Mouse (Mus musculus): ENCODE results near the gene Sigmar1. TPM values are rescaled to one million over a fixed set of nuclear protein-coding genes. Genes with fewer than 3 reads are reported as not detected.
A peak's percentile ranks its signal among the peaks of the same experiment; 100 is the strongest.
"Not testable (repeated sequence)": the region's sequence is repeated elsewhere in the genome, so short reads cannot be mapped to it uniquely, and the experiment has no call there.

The Sigmar1 gene
- polyA plus RNA-seq, 1 experiment from 2014 or later, result 77.5 TPM

GRCm38 (mm10) chr4:41772946-41773345 lies 17.0 kb upstream of the Sigmar1 start:
- WGBS, result 1% methylated on average over 5 of the region's 16 CpGs

GRCm38 (mm10) chr4:41767301-41767700 lies 11.3 kb upstream of the Sigmar1 start:
- not testable (repeated sequence) for H3K4me2 ChIP-seq (replicated peaks); DNase-seq (ENCODE audit: low spot score); H3K9me3 ChIP-seq (ENCODE audit: control insufficient read depth, low read length); H3K4me1 ChIP-seq (replicated peaks; ENCODE audit: control insufficient read depth, insufficient read depth, low read length); H3K9ac ChIP-seq; H3K4me3 ChIP-seq (replicated peaks; ENCODE audit: low read length); ATAC-seq (ENCODE audit: low FRiP score); H3K27me3 ChIP-seq (ENCODE audit: control insufficient read depth, insufficient read depth, low read length); H3K27ac ChIP-seq
- H3K36me3 ChIP-seq (replicated peaks; ENCODE audit: control insufficient read depth, insufficient read depth), result peaks cover 13% of the 10 kb centered on the region; the same call in 1 of the 2 replicates
- WGBS, result 88% methylated on average over 10 of the region's 10 CpGs

More at GRCm38 (mm10) chr4:41772946-41773345, 17.0 kb upstream of the Sigmar1 start:
- peak; percentile 21 for DNase-seq (ENCODE audit: low spot score)
- Histone ChIP-seq H3K4me3 (replicated peaks; ENCODE audit: low read length) (peak overlapping the region; percentile 29), H3K9ac (peak overlapping the region; percentile 42; the same call in 1 of the 2 replicates), H3K4me2 (replicated peaks) (peak overlapping the region; percentile 51)
- not testable (repeated sequence) for H3K27me3 ChIP-seq (ENCODE audit: control insufficient read depth, insufficient read depth, low read length); H3K27ac ChIP-seq; H3K4me1 ChIP-seq (replicated peaks; ENCODE audit: control insufficient read depth, insufficient read depth, low read length); ATAC-seq (ENCODE audit: low FRiP score); H3K9me3 ChIP-seq (ENCODE audit: control insufficient read depth, low read length); H3K36me3 ChIP-seq (replicated peaks; ENCODE audit: control insufficient read depth, insufficient read depth)

- peak; percentile 19 for DNase-seq (ENCODE audit: low spot score)
- H3K27ac ChIP-seq; ATAC-seq (ENCODE audit: low FRiP score); H3K4me3 ChIP-seq (replicated peaks; ENCODE audit: low read length); H3K9ac ChIP-seq; H3K27me3 ChIP-seq (ENCODE audit: control insufficient read depth, insufficient read depth, low read length); H3K9me3 ChIP-seq (ENCODE audit: control insufficient read depth, low read length); H3K4me2 ChIP-seq (replicated peaks): not testable (repeated sequence)
- Histone ChIP-seq H3K36me3 (replicated peaks; ENCODE audit: control insufficient read depth, insufficient read depth) (peaks cover 14% of the 10 kb centered on the region), H3K4me1 (replicated peaks; ENCODE audit: control insufficient read depth, insufficient read depth, low read length) (peaks cover 22% of the 10 kb centered on the region)
- WGBS, result 78% methylated on average over 4 of the region's 6 CpGs
Measured at GRCm38 (mm10) chr4:41763176-41763575, 7.2 kb upstream of the Sigmar1 start.

DNA sequence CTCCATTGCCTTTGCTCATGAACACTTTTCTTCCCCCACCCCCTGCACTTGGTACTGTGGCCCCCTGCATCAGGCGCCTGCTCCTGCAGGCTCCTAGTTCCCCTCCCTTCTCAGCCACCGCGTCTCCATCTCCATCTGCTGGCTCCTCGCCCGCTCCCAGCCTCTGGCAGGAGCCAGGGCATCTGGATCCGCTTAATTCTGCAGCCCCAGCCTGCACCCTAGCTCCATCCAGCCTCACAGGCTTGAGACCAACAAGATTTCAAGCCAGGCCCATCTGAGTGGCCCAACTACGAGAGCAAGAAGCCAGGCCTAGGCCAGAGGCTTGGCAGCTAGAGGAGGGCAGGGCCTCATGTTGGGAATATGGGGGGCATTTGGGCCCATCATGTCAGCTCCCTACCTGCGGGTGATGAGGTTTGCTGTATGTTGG lies 6.7 kb upstream of the Sigmar1 start:
- H3K4me3 ChIP-seq (replicated peaks; ENCODE audit: low read length); H3K27me3 ChIP-seq (ENCODE audit: control insufficient read depth, insufficient read depth, low read length); H3K9me3 ChIP-seq (ENCODE audit: control insufficient read depth, low read length): not testable (repeated sequence)
- 43% methylated on average over 8 of the region's 8 CpGs for WGBS
- Histone ChIP-seq H3K9ac (peak overlapping the region; percentile 24; the same call in 1 of the 2 replicates), H3K4me2 (replicated peaks) (0 out of 2 replicates have a peak overlapping the region, but pooled peaks have one; percentile 15), H3K4me1 (replicated peaks; ENCODE audit: control insufficient read depth, insufficient read depth, low read length) (peaks cover 22% of the 10 kb centered on the region), H3K36me3 (replicated peaks; ENCODE audit: control insufficient read depth, insufficient read depth) (peaks cover 13% of the 10 kb centered on the region), H3K27ac (peak overlapping the region; percentile 53; the same call in 1 of the 2 replicates)
- ATAC-seq (ENCODE audit: low FRiP score) (peak; percentile 51), DNase-seq (ENCODE audit: low spot score) (peak; percentile 23)

GRCm38 (mm10) chr4:41762099-41762687 lies 6.2 kb upstream of the Sigmar1 start:
- no peaks in the 10 kb centered on the region for H3K9me3 ChIP-seq (ENCODE audit: control insufficient read depth, low read length)
- DNase-seq (ENCODE audit: low spot score), result peak; percentile 24
- no peaks in the 10 kb centered on the region for H3K27me3 ChIP-seq (ENCODE audit: control insufficient read depth, insufficient read depth, low read length)
- no peak overlapping the region for H3K4me3 ChIP-seq (replicated peaks; ENCODE audit: low read length)
- H3K36me3 ChIP-seq (replicated peaks; ENCODE audit: control insufficient read depth, insufficient read depth), result peaks cover 13% of the 10 kb centered on the region
- ATAC-seq (ENCODE audit: low FRiP score), result peak; percentile 19; the same call in 1 of the 2 replicates
- 46% methylated on average over 8 of the region's 8 CpGs for WGBS
- peak overlapping the region; percentile 37; the same call in 1 of the 2 replicates for H3K9ac ChIP-seq
- H3K4me2 ChIP-seq (replicated peaks), result 0 out of 2 replicates have a peak overlapping the region, but pooled peaks have one; percentile 15
- H3K4me1 ChIP-seq (replicated peaks; ENCODE audit: control insufficient read depth, insufficient read depth, low read length), result peaks cover 22% of the 10 kb centered on the region
- H3K27ac ChIP-seq, result peak overlapping the region; percentile 53; the same call in 1 of the 2 replicates

GRCm38 (mm10) chr4:41761680-41762079 lies 5.7 kb upstream of the Sigmar1 start:
- H3K4me2 ChIP-seq (replicated peaks), result peak overlapping the region; percentile 46
- H3K9me3 ChIP-seq (ENCODE audit: control insufficient read depth, low read length), result no peaks in the 10 kb centered on the region
- H3K4me3 ChIP-seq (replicated peaks; ENCODE audit: low read length), result 0 out of 2 replicates have a peak overlapping the region, but pooled peaks have one; percentile 28
- peak overlapping the region; percentile 37; the same call in 1 of the 2 replicates for H3K9ac ChIP-seq
- H3K27ac ChIP-seq, result no peak overlapping the region
- ATAC-seq (ENCODE audit: low FRiP score) (no peak), DNase-seq (ENCODE audit: low spot score) (no peak)
- peaks cover 13% of the 10 kb centered on the region for H3K36me3 ChIP-seq (replicated peaks; ENCODE audit: control insufficient read depth, insufficient read depth)
- peaks cover 22% of the 10 kb centered on the region for H3K4me1 ChIP-seq (replicated peaks; ENCODE audit: control insufficient read depth, insufficient read depth, low read length)
- no peaks in the 10 kb centered on the region for H3K27me3 ChIP-seq (ENCODE audit: control insufficient read depth, insufficient read depth, low read length)

- H3K36me3 ChIP-seq (replicated peaks; ENCODE audit: control insufficient read depth, insufficient read depth), result peaks cover 9% of the 10 kb centered on the region
- ATAC-seq (ENCODE audit: low FRiP score) (no peak), DNase-seq (ENCODE audit: low spot score) (peak; percentile 18)
- peak overlapping the region; percentile 27; the same call in 1 of the 2 replicates for H3K27ac ChIP-seq
- peaks cover 28% of the 10 kb centered on the region for H3K4me1 ChIP-seq (replicated peaks; ENCODE audit: control insufficient read depth, insufficient read depth, low read length)
- peak overlapping the region; percentile 28 for H3K4me3 ChIP-seq (replicated peaks; ENCODE audit: low read length)
- WGBS, result 86% methylated on average over 4 of the region's 4 CpGs
- no peaks in the 10 kb centered on the region for H3K27me3 ChIP-seq (ENCODE audit: control insufficient read depth, insufficient read depth, low read length)
- H3K9ac ChIP-seq, result peak overlapping the region; percentile 37
- H3K9me3 ChIP-seq (ENCODE audit: control insufficient read depth, low read length), result no peaks in the 10 kb centered on the region
- peak overlapping the region; percentile 46 for H3K4me2 ChIP-seq (replicated peaks)
Measured at GRCm38 (mm10) chr4:41760911-41761310, 5.0 kb upstream of the Sigmar1 start.

GRCm38 (mm10) chr4:41760288-41760721 lies 4.3 kb upstream of the Sigmar1 start:
- DNase-seq (ENCODE audit: low spot score), result peak; percentile 74
- no peaks in the 10 kb centered on the region for H3K9me3 ChIP-seq (ENCODE audit: control insufficient read depth, low read length)
- H3K4me2 ChIP-seq (replicated peaks), result peak overlapping the region; percentile 46
- peak overlapping the region; percentile 27 for H3K27ac ChIP-seq
- peaks cover 4% of the 10 kb centered on the region for H3K36me3 ChIP-seq (replicated peaks; ENCODE audit: control insufficient read depth, insufficient read depth)
- H3K4me3 ChIP-seq (replicated peaks; ENCODE audit: low read length), result peak overlapping the region; percentile 28
- peak overlapping the region; percentile 37 for H3K9ac ChIP-seq
- WGBS, result 0% methylated on average over 15 of the region's 15 CpGs
- peaks cover 28% of the 10 kb centered on the region for H3K4me1 ChIP-seq (replicated peaks; ENCODE audit: control insufficient read depth, insufficient read depth, low read length)
- H3K27me3 ChIP-seq (ENCODE audit: control insufficient read depth, insufficient read depth, low read length), result no peaks in the 10 kb centered on the region
- peak; percentile 68 for ATAC-seq (ENCODE audit: low FRiP score)

DNA sequence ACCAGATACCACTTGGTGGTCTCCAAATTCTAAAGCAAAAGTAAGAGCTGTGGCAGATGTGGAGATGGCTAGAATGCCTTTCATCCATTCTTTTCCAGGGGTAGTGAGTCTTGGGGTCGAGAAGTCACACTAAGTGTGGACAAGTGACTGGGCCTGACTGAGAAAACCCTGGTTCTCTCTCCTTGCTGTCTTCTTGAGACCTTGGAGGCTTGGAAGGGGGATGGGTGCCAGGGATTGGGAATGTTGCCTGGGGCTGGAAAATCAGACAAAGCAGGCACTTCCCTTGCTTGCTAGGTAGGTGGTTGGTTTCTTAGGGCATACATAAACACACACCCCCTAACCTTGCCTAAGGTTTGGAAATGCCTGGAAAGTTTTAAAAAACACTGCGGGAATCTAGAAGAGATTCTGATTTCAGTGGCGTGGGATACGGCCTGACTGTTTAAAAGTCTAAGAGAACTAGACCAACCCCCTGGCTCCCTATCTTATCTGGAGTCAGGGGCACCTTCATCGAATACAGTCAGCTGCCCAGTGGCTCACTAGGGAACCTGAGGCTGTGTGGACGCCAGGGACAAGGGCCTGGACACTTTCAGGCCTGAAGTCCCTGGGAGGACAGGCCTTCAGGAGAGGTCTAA lies 3.8 kb upstream of the Sigmar1 start:
- peak overlapping the region; percentile 27; the same call in 1 of the 2 replicates for H3K27ac ChIP-seq
- peaks cover 4% of the 10 kb centered on the region for H3K36me3 ChIP-seq (replicated peaks; ENCODE audit: control insufficient read depth, insufficient read depth)
- ATAC-seq (ENCODE audit: low FRiP score) (no peak), DNase-seq (ENCODE audit: low spot score) (no peak)
- H3K9me3 ChIP-seq (ENCODE audit: control insufficient read depth, low read length), result no peaks in the 10 kb centered on the region
- H3K4me1 ChIP-seq (replicated peaks; ENCODE audit: control insufficient read depth, insufficient read depth, low read length), result peaks cover 29% of the 10 kb centered on the region
- H3K4me3 ChIP-seq (replicated peaks; ENCODE audit: low read length), result peak overlapping the region; percentile 28
- H3K27me3 ChIP-seq (ENCODE audit: control insufficient read depth, insufficient read depth, low read length), result no peaks in the 10 kb centered on the region
- H3K4me2 ChIP-seq (replicated peaks), result peak overlapping the region; percentile 46
- WGBS, result 44% methylated on average over 6 of the region's 6 CpGs
- H3K9ac ChIP-seq, result peak overlapping the region; percentile 37; the same call in 1 of the 2 replicates

All from hindbrain, embryonic 14.5 days (tissue).